Mouse (Mus musculus) CD8-positive naive resting alpha-beta T cell, adult 2 months (primary cell): ENCODE data around the gene 2610507B11Rik.

ENCODE experiments used
- DNase-seq, 2 experiments: peaks; one replicate each; pipeline ENCODE4 v3.0.0; 2022; ENCODE audit warnings: low read depth in 2 of 2, low spot score in 2 of 2

The 2610507B11Rik gene

GRCm38 (mm10) chr11:78279586-78279985 lies 18.0 kb downstream of the 2610507B11Rik start:
- no peak for DNase-seq

- no peak for DNase-seq
Observed at GRCm38 (mm10) chr11:78289146-78289763, 27.7 kb downstream of the 2610507B11Rik start.

- DNase-seq = no peak
Observed at GRCm38 (mm10) chr11:78290654-78291053, 29.1 kb downstream of the 2610507B11Rik start, which contains the start of gene BC030499. Gene BC030499, plus strand, starts transcription at chr11:78290841.

- no peak for DNase-seq
Observed at GRCm38 (mm10) chr11:78294585-78294984, 33.0 kb downstream of the 2610507B11Rik start.

GRCm38 (mm10) chr11:78300917-78301316 lies 39.4 kb downstream of the 2610507B11Rik start:
- DNase-seq = no peak

GRCm38 (mm10) chr11:78301357-78302084 lies 40.0 kb downstream of the 2610507B11Rik start, which contains the start of gene Spag5:
Gene Spag5, plus strand, starts transcription at chr11:78301529.
- peak; percentile 82 to 87 for DNase-seq

GRCm38 (mm10) chr11:78305272-78305671 lies 43.7 kb downstream of the 2610507B11Rik start:
- DNase-seq = no peak

GRCm38 (mm10) chr11:78310861-78311511 lies 49.4 kb downstream of the 2610507B11Rik start:
- DNase-seq = no peak

- DNase-seq = no peak
Observed at GRCm38 (mm10) chr11:78313662-78314061, 52.1 kb downstream of the 2610507B11Rik start.

GRCm38 (mm10) chr11:78318411-78318810 lies 56.9 kb downstream of the 2610507B11Rik start:
- no peak for DNase-seq

GRCm38 (mm10) chr11:78322076-78322831 lies 60.7 kb downstream of the 2610507B11Rik start:
- DNase-seq = no peak

GRCm38 (mm10) chr11:78322860-78323259 lies 61.3 kb downstream of the 2610507B11Rik start, which contains the start of gene Aldoc:
Gene Aldoc, plus strand, starts transcription at chr11:78322968.
- peak; percentile 66 to 82 for DNase-seq

- no peak for DNase-seq
Observed at GRCm38 (mm10) chr11:78324000-78324785, 62.6 kb downstream of the 2610507B11Rik start.

GRCm38 (mm10) chr11:78324965-78325364 lies 63.4 kb downstream of the 2610507B11Rik start:
- no peak for DNase-seq

- no peak for DNase-seq
Observed at GRCm38 (mm10) chr11:78327215-78327614, 65.7 kb downstream of the 2610507B11Rik start.

GRCm38 (mm10) chr11:78327634-78328511 lies 66.3 kb downstream of the 2610507B11Rik start, which contains the start of gene Pigs:
Gene Pigs, plus strand, starts transcription at chr11:78328415.
- DNase-seq = peak; percentile 83 to 92

GRCm38 (mm10) chr11:78328512-78329056 lies 67.0 kb downstream of the 2610507B11Rik start:
- DNase-seq = no peak

- no peak for DNase-seq
Observed at GRCm38 (mm10) chr11:78332676-78333075, 71.1 kb downstream of the 2610507B11Rik start.

- DNase-seq = no peak
Observed at GRCm38 (mm10) chr11:78333992-78334391, 72.4 kb downstream of the 2610507B11Rik start.
